Mouse (Mus musculus): ENCODE results near the gene Pin4. TPM values are rescaled to one million over a fixed set of nuclear protein-coding genes. Genes with fewer than 3 reads are reported as not detected.

Pin4 gene
- total RNA-seq, 1 experiment from 2014 or later, result 57.5 TPM

DNA sequence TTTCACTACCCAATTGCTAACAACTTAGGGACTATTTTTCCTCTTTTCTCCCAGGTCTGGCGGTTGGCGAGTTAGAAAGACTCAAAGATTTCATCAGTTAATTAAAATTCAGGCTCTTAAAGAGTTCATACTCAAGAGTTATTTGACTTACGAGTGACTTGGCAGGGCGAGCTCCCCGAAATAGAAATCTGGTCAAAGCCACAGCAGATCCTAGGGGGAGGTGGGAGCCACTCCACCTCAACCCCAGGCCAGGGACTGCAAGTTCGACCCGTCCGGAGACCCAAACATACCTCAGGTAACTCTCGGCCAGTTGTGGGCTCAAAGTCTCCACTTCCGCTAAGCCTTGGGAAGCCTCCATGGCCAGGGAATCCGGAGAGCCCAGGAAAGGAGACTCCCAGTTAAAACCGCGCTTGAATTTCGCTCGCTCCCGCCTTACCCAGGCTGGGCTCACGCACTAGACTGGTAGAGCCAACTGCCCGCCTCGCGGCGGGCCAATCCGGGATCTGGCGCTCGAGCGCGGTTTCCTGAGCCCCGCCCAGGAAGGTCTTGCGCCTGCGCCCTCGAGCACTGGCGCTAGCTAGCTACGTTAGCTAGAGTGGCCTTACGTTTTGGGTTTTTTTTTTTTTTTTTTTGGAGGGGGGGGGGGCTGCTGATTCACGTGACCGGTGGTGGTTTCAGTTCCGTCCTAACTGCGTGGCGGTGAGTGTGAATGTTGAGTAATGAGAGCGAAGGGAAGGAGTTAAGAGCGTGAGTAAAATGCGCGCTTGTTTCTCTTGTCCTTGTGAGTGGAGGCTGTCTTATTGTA lies 37.6 kb downstream of the Pin4 start, which contains the start of gene Ercc6l:
Ercc6l (minus strand) TSS at position 474 of the 805 bp plus-strand sequence.
- DNase-seq, result peak; percentile 92

DNA sequence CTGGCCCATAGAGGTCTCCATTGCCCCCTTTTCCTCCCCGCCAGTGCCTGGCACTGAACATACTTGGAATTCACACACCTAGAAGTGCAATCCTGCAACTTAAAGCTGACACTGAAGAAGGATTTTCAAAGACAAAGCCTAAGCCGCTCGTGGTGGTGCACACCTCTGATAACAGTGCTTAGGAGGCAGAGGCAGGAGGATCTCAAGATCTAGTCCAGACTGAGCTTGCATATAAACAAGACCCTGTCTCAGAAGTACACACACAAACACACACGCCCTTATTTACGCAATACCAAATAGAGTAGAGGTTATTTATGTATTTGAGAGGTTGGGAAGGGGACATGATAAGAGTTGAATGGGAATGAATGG lies 38.2 kb downstream of the Pin4 start:
- no peak for DNase-seq

DNA sequence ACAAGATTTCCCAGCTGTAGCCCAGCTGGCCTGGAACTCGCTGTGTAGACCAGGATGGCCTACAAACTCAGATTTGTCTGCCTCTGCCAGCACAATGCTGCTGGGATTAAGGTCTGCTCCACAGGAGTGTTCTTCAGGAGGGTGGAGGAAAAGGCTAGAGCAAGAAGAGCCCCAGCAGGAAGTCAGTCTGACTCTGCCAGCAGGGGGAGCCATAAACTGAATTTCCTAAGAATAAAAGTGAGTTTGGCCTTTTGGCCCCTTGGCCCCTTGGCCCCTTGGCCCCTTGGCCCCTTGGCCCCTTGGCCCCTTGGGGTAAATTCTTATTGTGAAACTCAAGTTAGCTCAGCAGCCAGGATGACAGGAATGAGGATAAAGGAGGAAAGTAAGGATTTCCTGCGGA lies 40.5 kb downstream of the Pin4 start:
- peak; percentile 18 for DNase-seq

DNA sequence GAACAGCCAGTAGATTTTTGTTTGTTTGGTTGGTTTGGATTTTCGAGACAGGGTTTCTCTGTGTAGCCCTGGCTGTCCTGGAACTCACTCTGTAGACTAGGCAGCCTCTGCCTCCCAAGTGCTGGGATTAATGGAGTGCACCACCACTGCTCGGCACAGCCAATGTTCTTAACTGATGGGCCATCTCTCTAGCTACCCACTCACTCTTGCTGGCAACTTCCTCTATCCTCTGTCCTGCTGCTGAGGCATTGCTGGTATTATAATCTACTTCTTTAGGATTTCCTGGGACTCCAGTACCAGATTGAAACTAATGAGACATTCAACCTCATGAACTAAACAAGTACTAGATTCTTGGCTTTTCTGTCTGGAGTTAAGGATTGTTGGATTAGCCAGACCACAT lies 41.3 kb downstream of the Pin4 start:
- DNase-seq, result no peak

DNA sequence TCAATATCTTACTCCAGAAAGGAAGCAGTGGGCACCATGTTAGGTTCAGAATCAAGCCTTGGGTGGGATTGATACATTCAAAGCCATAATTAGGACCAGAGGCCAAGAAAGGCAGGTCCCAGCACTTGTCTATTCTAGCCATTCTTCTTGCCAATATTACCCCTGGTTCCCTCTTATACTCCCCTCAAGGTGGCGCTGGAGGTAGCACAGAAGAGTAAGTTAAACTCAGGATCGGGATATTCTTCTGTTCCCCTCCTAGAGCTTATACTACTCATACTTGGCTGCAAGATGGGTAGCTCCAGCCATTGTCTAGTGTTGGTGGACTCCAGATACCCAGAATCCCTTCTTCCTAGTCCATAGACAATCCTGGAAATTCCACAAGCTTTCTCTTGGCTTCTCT lies 43.8 kb downstream of the Pin4 start:
- DNase-seq, result no peak

DNA sequence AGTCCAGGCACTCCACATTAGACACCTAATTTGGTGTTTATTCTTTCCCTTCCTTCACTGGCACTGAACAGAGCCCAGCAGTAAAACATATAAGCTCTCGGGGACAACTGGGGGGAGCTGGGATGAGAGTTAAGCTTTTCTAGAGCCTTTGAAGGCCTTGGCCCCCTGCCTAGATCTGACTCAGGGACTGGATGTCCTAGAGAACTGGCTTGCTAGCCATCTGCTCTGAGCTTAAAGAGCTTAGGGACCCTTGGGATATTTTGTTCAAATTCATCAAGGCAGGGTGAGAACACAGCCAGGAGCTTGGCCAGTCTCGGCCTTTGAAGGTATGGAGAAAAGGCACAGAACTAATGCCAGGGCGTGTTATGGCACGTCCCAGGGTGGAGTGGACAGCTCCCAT lies 44.3 kb downstream of the Pin4 start:
- peak; percentile 67 for DNase-seq

DNA sequence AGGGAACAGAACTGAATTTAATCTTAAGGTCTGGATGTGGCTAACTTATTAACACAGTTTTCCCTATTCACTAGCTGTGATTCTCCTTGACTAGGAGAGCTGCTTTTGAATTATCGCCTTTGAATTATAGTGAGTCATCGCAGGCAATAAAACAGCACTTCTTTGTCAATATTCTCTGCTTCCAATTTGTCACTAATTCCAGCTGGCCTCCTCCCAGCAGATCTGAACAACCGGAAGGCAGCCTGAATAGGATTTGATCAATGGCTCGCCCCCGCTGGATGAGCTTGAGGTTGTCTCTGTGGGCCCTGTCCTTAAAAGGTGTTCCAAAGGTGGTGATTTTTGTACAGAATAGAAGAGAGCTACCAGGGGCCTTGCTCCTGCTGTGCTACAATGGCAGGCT lies 47.3 kb downstream of the Pin4 start:
- DNase-seq, result no peak

DNA sequence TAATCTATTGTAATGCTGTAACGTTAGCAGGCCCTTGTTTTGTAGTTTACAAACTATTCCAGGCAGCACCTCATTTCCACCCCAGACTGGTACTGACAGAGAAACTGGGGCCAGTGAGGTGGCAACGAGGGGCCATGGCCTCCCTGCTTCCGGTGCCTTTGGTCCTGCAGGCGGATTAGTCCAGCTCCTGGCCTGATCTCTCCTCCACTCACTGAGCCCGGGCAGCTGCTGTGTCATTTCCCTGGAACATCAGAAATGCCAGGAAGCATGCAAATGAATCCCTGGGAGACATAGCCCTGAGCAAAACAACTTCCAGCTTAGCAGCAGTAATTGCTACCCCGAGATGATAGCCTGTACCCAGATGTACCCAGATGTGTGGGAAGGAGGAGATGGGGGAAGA lies 47.7 kb downstream of the Pin4 start:
- no peak for DNase-seq

DNA sequence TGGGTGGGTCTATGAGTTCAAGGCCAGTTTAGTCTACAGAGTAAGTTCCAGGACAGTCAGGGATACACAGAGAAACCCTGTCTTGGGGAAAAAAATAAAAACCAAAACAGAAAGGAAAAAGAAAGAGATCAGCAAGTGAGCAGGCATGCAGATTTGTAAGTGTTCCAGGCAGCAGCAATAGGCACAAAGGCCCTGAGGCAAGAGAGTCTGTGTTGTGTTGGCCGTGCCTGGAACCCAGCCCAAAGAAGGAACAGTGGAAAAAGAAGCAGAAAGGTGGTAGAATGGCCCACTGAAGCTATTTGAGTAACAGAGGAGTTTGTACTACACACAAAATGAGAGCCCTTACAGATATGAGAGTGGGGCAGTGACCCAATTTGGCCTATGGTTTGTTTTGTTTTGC lies 50.5 kb downstream of the Pin4 start:
- DNase-seq, result no peak

DNA sequence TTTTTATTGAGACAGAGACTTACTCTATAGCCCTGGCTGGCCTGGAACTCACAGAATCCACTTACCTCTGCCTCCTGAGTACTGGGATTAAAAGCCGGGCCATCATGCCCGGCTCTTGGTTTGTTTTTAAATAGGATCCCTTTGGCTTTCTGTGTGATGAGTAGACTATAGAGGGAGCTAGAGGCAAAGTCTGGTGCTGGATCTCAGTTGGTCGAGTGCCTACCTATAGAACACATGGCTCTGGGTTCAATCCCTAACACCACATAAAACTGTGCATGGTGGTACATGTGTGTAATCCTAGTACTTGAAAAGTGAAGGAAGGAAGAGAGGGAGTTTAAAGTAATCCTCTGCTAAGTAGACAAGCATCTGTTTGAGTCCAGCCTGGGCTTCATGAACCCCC lies 50.9 kb downstream of the Pin4 start:
- no peak for DNase-seq

DNA sequence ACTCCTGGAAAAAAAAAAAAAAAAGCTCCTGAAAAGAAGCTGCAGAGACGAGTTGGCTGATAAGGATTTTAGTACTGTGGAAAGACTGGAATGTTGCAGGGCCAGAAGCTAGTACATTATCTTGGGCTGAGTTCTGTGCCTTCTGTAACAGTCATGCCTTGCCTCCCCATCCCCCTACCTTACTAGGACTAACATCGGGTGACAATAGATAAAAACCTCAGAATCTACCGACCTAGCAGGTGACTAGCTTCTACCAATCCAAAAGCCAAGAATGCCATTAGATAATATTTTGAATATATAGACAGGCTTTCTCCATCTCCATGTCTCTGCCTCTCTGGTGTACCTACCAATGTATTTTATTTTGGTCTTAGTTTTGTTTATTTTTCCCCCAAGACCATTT lies 51.7 kb downstream of the Pin4 start:
- no peak for DNase-seq

DNA sequence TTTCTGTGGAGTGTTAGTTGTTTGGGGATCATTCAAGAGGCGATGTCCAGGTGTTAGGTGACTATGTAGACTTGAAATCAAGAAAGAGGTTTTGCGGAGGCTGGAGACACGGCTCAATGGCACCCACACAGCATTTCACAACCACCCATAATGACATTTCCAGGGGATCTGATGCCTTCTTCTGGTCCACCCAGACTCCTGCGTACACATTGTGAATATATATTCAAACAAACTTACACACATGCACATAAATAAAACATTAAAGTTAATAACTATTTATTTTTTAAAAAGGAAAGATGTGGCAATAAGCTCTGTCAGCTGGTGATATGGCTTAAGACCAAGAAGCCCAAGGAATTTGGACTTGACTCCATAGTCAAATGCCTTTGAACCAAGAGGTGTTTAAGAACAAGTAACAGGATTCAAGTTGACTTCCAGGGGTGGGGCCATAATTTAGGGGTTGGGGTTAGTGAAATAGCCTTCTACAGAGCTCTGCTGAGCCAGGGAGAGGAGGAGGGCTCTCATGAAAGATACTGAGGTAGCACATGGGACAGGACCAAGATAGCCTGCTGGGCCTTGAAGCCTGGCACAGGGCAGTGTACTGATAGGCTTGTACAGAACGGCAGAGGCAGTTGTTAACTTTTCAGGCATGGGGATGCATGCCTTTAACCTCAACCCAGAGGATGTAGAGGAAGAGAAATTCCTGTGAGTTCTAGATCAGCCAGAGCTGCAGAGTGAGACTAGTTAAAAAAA lies 56.5 kb downstream of the Pin4 start:
- DNase-seq, result no peak

Other genes starting within 250 kb of the Pin4 start
- gene Rtl5, start 48.1 kb upstream of the Pin4 start, total RNA-seq (2021), result 6.1 and 8.9 TPM in 2 replicates
- gene Ercc6l, start 37.6 kb downstream of the Pin4 start, total RNA-seq (2021), result 1.3 and 1.5 TPM in 2 replicates
- 756 and 803 TPM in 2 replicates for gene Rps4x, start 69.9 kb downstream of the Pin4 start, total RNA-seq (2021)
- 0.73 and 1.9 TPM in 2 replicates for gene Cited1, start 132.7 kb downstream of the Pin4 start, total RNA-seq (2021)